Mouse (Mus musculus) heart, embryonic 16.5 days (tissue): ENCODE results near the gene Ubxn6. TPM values are rescaled to one million over a fixed set of nuclear protein-coding genes. Genes with fewer than 3 reads are reported as not detected.
"Not testable (repeated sequence)": the region's sequence is repeated elsewhere in the genome, so short reads cannot be mapped to it uniquely, and the experiment has no call there.

Source experiments
- ATAC-seq: fragments of 200-750 bp; cut with Nextera tagmentation; replicated peaks from 2 replicates; pipeline ENCODE4 v1.8.0; 2017; ENCODE audit warnings: moderate number of reproducible peaks; ENCODE audit not compliant: insufficient read depth, low FRiP score; ENCODE audit errors: extremely low read depth
- H3K27ac ChIP-seq: fragments of 300-500 bp; sonication (generic); 2 replicates; pipeline ENCODE4 v1.5.1; 2014; ENCODE audit warnings: mild to moderate bottlenecking, low read length, control low read depth, moderate library complexity
- H3K27me3 ChIP-seq: fragments of 300-500 bp; sonication (generic); 2 replicates; pipeline ENCODE4 v1.6.1; 2014; ENCODE audit warnings: low read length, mixed read lengths; ENCODE audit not compliant: control insufficient read depth, insufficient read depth
- H3K36me3 ChIP-seq: fragments of 300-500 bp; sonication (generic); 2 replicates; pipeline ENCODE4 v1.6.1; 2014; ENCODE audit not compliant: control insufficient read depth, insufficient read depth
- H3K4me1 ChIP-seq: fragments of 300-500 bp; sonication (generic); 2 replicates; pipeline ENCODE4 v1.6.1; 2014; ENCODE audit warnings: low read length, mixed read lengths; ENCODE audit not compliant: control insufficient read depth, insufficient read depth
- H3K4me2 ChIP-seq: fragments of 300-500 bp; sonication (generic); 2 replicates; pipeline ENCODE4 v1.6.1; 2014; ENCODE audit warnings: low read depth, mild to moderate bottlenecking, control low read depth, low read length
- H3K4me3 ChIP-seq: fragments of 300-500 bp; sonication (generic); 2 replicates; pipeline ENCODE4 v1.5.1; 2014; ENCODE audit warnings: mild to moderate bottlenecking, control low read depth, low read length
- H3K9ac ChIP-seq: fragments of 300-500 bp; sonication (generic); 2 replicates; pipeline ENCODE4 v1.6.1; 2014; ENCODE audit warnings: low read length, control low read depth
- H3K9me3 ChIP-seq: fragments of 300-500 bp; sonication (generic); replicated peaks from 2 replicates; pipeline ENCODE4 v1.6.1; 2016; ENCODE audit warnings: low read length; ENCODE audit not compliant: control insufficient read depth
- WGBS: fragments of 180-500 bp; shearing (Covaris S2); extraction: QIAGEN DNeasy Blood & Tissue Kit; methylation state at CpG from one replicate; pipeline ENCODE4 v1.1.7; 2014; 5-methylcytosine and 5-hydroxymethylcytosine counted together
- polyA plus RNA-seq: library from polyadenylated mRNA; unstranded; fragments of >200 nt; fragmentation: Nextera tagmentation; extraction: Ambion mirVana; gene quantifications from 2 replicates; pipeline ENCODE4 v1.2.1, GENCODE M21; 2015

Ubxn6 gene
- polyA plus RNA-seq, 1 experiment from 2014 or later: 46.2 TPM

DNA sequence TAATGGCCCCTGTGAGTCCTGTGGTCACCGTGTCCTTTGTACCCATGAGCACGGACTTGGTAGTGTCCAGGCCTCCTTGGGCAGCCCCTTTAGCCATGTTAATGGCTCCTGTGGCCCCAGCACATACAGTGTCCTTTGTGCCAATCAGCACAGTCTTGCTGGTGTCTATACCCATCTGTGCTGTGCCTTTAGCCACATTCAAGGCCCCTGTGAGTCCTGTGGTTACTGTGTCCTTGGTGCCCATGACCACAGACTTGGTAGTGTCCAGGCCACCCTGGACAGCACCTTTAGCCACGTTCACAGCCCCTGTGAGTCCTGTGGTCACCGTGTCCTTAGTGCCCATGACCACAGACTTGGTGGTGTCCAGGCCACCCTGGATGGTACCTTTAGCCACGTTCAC is 30.0 kb upstream of the Ubxn6 start:
- H3K27me3 ChIP-seq, H3K4me3 ChIP-seq, H3K27ac ChIP-seq, H3K4me2 ChIP-seq, H3K9me3 ChIP-seq, H3K9ac ChIP-seq, ATAC-seq: not testable (repeated sequence)
- peaks cover 17% of the 10 kb centered on the region for H3K36me3 ChIP-seq
- H3K4me1 ChIP-seq: peaks cover 11% of the 10 kb centered on the region
- WGBS: 88% methylated on average over 2 of the region's 5 CpGs

DNA sequence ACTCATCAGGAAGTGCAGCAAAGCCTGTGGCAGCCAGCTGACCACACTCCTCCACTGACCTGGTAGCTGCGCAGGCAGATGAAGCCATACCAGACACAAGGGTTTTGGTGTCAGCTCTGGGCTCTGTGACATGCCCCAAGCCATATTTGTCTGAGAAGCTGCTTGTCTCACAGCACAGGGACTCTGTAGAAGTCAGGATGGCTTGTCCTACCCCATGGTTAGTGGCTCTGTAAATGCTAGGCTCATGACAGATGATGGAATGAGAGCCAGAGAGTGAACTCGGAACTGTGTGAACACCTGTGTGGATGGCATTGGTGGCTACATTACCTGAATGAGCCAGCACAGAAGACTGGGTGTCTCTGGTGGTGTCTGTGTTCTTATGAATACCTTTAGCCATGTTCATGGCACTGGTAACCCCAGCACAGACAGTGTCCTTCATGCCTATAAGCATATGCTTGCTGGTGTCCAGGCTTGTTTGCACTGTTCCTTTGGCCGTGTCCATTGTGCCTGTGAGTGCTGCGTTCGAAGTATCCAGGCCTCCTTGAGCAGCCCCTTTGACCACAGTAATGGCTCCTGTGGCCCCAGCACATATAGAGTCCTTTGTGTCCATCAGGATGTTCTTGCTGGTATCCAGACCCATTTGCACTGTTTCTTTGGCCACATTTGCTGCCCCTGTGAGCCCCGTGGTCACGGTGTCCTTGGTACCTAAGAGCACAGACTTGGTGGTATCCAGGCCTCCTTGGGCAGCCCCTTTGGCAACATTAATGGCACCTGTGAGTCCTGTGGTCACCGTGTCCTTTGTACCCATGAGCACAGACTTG is 28.8 kb upstream of the Ubxn6 start:
- H3K27ac ChIP-seq: no peak overlapping the region
- WGBS: 94% methylated on average over 8 of the region's 8 CpGs
- no peak for ATAC-seq
- no peak overlapping the region for H3K4me3 ChIP-seq
- no peaks in the 10 kb centered on the region for H3K27me3 ChIP-seq
- peaks cover 26% of the 10 kb centered on the region for H3K36me3 ChIP-seq
- no peak overlapping the region for H3K4me2 ChIP-seq
- no peaks in the 10 kb centered on the region for H3K9me3 ChIP-seq
- H3K4me1 ChIP-seq: peaks cover 5% of the 10 kb centered on the region
- no peak overlapping the region for H3K9ac ChIP-seq

DNA sequence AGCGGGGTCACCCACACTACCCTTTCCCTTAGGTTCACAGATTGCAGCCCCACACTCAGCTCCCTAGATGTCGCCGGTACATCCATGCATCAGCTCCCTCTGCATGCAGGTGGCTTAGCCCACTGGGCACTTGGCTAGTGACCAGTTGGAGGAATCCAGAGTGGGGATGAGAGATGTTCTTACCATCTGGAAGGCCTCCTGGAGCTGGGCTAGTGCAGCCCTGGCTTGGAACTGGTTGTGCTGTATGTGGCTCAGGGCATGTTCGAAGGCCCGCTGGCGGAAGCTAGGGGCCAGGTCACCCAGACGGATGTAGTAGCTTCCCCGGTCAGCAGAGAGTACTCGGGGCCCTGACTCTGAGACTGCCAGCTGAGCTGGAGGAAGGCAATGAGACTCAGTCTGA is 28.1 kb upstream of the Ubxn6 start:
- H3K4me2 ChIP-seq: no peak overlapping the region
- no peaks in the 10 kb centered on the region for H3K4me1 ChIP-seq
- no peaks in the 10 kb centered on the region for H3K27me3 ChIP-seq
- H3K9me3 ChIP-seq: no peaks in the 10 kb centered on the region
- no peak overlapping the region for H3K4me3 ChIP-seq
- no peak overlapping the region for H3K27ac ChIP-seq
- ATAC-seq: no peak
- WGBS: 92% methylated on average over 9 of the region's 9 CpGs
- peaks cover 32% of the 10 kb centered on the region for H3K36me3 ChIP-seq
- no peak overlapping the region for H3K9ac ChIP-seq

DNA sequence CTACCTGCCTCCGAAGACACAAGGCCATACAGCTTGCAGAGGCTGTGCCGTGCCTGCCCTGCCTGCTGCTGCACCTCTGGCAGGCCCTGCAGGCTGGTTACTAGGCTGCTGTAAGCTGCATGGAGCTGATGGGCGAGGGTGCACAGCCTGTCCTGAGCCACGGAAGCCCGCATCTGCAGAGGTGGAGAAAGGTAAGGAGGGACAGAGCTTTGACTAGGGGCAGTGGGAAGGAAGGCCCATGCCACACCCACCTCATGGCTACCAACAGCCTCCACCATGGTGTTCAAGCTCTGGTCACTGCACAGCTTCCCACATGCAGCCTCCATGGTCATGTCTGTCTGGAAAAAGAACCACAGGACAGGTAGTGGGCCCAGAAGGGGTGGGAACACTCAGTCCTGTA is 27.3 kb upstream of the Ubxn6 start:
- no peaks in the 10 kb centered on the region for H3K4me1 ChIP-seq
- H3K4me2 ChIP-seq: no peak overlapping the region
- H3K9ac ChIP-seq: no peak overlapping the region
- ATAC-seq: no peak
- no peak overlapping the region for H3K4me3 ChIP-seq
- H3K27ac ChIP-seq: no peak overlapping the region
- H3K36me3 ChIP-seq: peaks cover 35% of the 10 kb centered on the region
- WGBS: 93% methylated on average over 5 of the region's 5 CpGs
- H3K27me3 ChIP-seq: no peaks in the 10 kb centered on the region
- H3K9me3 ChIP-seq: no peaks in the 10 kb centered on the region

DNA sequence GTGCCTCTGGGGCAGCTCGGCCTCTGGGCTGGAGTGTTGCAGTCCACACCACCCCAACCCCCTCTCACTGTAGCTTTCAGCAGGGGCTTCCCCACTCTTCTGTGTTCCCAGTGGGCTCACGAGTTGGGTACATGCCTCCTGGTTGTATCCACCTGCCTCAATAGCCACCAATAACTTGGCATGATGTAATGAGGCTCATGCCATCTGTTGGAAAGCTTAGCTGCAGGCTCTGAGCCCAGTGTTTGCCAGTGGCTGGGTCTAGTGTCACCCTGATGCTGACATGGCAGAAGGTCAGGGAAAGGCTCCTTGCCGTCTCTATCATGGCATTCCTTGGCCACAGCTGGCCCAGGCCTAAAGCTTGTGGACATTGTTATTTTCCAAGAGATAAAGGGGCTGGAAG is 26.0 kb upstream of the Ubxn6 start:
- H3K27me3 ChIP-seq: no peaks in the 10 kb centered on the region
- H3K9ac ChIP-seq: no peak overlapping the region
- ATAC-seq: no peak
- H3K27ac ChIP-seq: no peak overlapping the region
- H3K4me1 ChIP-seq: no peaks in the 10 kb centered on the region
- no peaks in the 10 kb centered on the region for H3K9me3 ChIP-seq
- no peak overlapping the region for H3K4me2 ChIP-seq
- WGBS: 91% methylated on average over 3 of the region's 3 CpGs
- peaks cover 45% of the 10 kb centered on the region for H3K36me3 ChIP-seq
- no peak overlapping the region for H3K4me3 ChIP-seq

DNA sequence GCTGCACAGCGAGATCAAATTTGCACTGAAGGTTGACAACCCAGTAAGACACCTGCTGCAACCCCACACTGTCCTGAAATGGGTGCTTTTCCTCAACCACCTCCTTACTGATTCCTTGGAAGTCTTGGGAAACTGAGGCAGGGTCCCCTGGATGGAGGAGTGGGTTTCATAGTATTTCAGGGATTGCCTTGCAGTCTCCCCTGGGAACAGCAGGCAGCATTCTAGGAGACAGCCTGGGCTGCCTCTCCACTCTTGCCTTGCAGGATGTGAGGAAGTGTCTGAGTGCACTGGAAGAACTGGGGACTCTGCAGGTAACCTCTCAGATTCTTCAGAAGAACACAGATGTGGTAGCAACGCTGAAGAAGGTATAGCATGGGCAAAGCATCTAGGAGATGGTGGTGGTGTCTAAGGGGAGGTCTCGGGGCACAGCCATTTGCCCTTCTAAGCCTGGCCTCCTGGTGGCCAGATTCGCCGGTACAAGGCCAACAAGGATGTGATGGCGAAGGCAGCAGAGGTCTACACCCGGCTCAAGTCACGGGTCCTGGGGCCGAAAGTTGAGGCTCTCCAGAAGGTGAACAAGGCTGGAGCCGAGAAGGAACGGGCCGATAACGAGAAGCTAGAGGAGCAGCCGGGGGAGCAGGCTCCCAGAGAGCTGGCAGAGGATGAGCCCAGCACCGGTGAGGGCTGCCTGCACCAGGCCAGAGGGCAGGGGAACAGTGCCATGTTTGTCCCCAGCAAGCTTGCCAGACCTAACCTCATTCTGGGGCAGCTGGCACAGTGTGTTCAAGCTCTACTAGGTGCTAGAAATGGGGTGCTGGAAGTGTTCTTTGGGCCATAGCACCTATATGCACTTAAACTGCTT is 24.1 kb upstream of the Ubxn6 start:
- no peak overlapping the region for H3K27ac ChIP-seq
- no peak overlapping the region for H3K4me3 ChIP-seq
- WGBS: 89% methylated on average over 15 of the region's 15 CpGs
- H3K9me3 ChIP-seq: no peaks in the 10 kb centered on the region
- H3K4me1 ChIP-seq: no peaks in the 10 kb centered on the region
- H3K36me3 ChIP-seq: peaks cover 45% of the 10 kb centered on the region
- no peak overlapping the region for H3K9ac ChIP-seq
- no peaks in the 10 kb centered on the region for H3K27me3 ChIP-seq
- ATAC-seq: no peak
- no peak overlapping the region for H3K4me2 ChIP-seq

DNA sequence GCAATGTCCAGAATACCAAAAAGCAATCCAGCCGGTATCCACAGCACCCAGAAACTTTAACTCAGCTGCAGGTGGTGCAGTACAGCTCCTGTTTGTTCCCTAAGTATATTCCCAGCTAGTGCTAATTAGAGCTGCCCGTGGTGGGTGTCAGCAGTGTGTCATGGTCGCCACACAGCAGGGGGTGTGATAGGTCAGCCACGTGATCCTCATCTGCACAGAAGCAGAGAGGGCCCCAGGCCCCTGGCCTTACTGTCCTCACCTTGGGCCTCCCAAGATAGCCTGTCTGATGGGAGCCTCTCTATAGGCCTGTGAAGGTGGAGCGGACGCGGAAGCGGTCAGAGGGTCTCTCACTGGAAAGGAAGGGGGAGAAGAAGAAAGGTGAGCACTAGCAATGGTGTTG is 23.4 kb upstream of the Ubxn6 start:
- Histone ChIP-seq H3K27ac (no peak overlapping the region), H3K4me2 (no peak overlapping the region), H3K4me1 (no peaks in the 10 kb centered on the region), H3K9me3 (no peaks in the 10 kb centered on the region), H3K27me3 (no peaks in the 10 kb centered on the region), H3K4me3 (no peak overlapping the region), H3K9ac (no peak overlapping the region), H3K36me3 (peaks cover 45% of the 10 kb centered on the region)
- 85% methylated on average over 8 of the region's 8 CpGs for WGBS
- ATAC-seq: no peak

DNA sequence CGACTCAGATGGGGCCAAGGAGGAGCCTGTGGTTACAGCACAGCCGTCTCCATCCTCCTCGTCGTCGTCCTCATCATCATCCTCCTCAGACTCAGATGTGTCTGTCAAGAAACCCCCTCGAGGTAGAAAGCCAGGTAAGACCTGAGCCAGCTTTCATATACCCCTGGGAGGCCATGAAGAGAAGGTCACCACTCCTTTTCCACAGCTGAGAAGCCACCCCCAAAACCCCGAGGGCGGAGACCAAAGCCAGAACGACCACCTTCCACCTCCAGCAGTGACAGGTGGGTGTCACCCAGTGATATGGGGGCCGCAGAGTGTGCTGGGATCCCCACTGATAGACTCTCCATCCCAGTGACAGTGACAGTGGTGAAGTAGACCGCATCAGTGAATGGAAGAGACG is 22.1 kb upstream of the Ubxn6 start:
- no peak overlapping the region for H3K9ac ChIP-seq
- H3K4me3 ChIP-seq: no peak overlapping the region
- H3K36me3 ChIP-seq: peaks cover 43% of the 10 kb centered on the region
- 88% methylated on average over 12 of the region's 12 CpGs for WGBS
- H3K27me3 ChIP-seq: no peaks in the 10 kb centered on the region
- H3K4me2 ChIP-seq: no peak overlapping the region
- no peak for ATAC-seq
- no peaks in the 10 kb centered on the region for H3K4me1 ChIP-seq
- no peak overlapping the region for H3K27ac ChIP-seq
- no peaks in the 10 kb centered on the region for H3K9me3 ChIP-seq

DNA sequence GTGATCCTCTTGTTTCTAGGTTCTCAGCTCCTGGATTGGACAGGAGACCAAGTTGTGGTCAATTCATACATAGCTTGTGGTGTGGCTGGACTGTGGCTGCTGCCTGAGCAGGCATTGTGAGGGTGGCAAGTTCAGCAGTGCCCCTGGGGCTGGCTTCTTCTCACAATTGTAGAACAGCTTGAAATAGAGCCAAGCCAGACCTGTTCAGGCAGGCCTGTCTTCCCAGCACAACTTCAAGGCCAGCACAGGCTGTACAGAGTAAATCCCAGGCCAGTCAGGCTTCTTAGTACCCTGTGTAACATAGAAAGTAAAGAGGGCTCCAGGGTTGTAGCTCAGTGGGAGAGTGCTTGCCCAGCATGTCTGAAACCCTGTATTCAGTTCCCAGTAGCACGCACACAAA is 18.0 kb upstream of the Ubxn6 start:
- H3K4me1 ChIP-seq: no peaks in the 10 kb centered on the region
- peaks cover 15% of the 10 kb centered on the region for H3K36me3 ChIP-seq
- H3K4me2 ChIP-seq: no peak overlapping the region
- H3K9me3 ChIP-seq: no peaks in the 10 kb centered on the region
- no peak overlapping the region for H3K4me3 ChIP-seq
- WGBS: 94% methylated on average over 1 of the region's 1 CpGs
- no peak for ATAC-seq
- H3K9ac ChIP-seq: no peak overlapping the region
- no peak overlapping the region for H3K27ac ChIP-seq
- H3K27me3 ChIP-seq: no peaks in the 10 kb centered on the region
